Mouse (Mus musculus) liver, postnatal 0 days (tissue): ENCODE measurements at regions not wholly inside any gene's neighbourhood (a gene's known extent, or its start where the extent isn't known, plus 50 kb on each side); places are given as distances from the start of the nearest gene placed in this dataset.
A peak's percentile ranks its signal among the peaks of the same experiment; 100 is the strongest.

Experiments
- ATAC-seq: fragments of 200-750 bp; cut with Nextera tagmentation; 2 replicates; pipeline ENCODE4 v1.8.0; 2017; ENCODE audit warnings: mild to moderate bottlenecking, moderate library complexity
- DNase-seq: peaks from one replicate; pipeline ENCODE4 v3.0.0-alpha.2; 2016
- H3K27ac ChIP-seq: fragments of 300-500 bp; sonication (generic); 2 replicates; pipeline ENCODE4 v1.5.1; 2014; ENCODE audit warnings: antibody characterized with exemption, moderate library complexity, mild to moderate bottlenecking, low read depth
- H3K27me3 ChIP-seq: fragments of 300-500 bp; sonication (generic); 2 replicates; pipeline ENCODE4 v1.6.1; 2014; ENCODE audit warnings: low read length, control low read depth, mixed read lengths; ENCODE audit not compliant: insufficient read depth
- H3K36me3 ChIP-seq: fragments of 300-500 bp; sonication (generic); replicated peaks from 2 replicates; pipeline ENCODE4 v1.6.1; 2014; ENCODE audit warnings: mild to moderate bottlenecking, control low read depth, low read length, moderate library complexity, mixed read lengths; ENCODE audit not compliant: insufficient read depth
- H3K4me1 ChIP-seq: fragments of 300-500 bp; sonication (generic); 2 replicates; pipeline ENCODE4 v1.6.1; 2014; ENCODE audit warnings: antibody characterized with exemption, mild to moderate bottlenecking, control low read depth; ENCODE audit not compliant: insufficient read depth
- H3K4me2 ChIP-seq: fragments of 300-500 bp; sonication (generic); 2 replicates; pipeline ENCODE4 v1.6.1; 2014; ENCODE audit warnings: low read depth, mild to moderate bottlenecking, low read length, moderate library complexity, mixed read lengths
- H3K4me3 ChIP-seq: fragments of 300-500 bp; sonication (generic); 2 replicates; pipeline ENCODE4 v1.5.1; 2014; ENCODE audit warnings: low read depth, low read length
- H3K9ac ChIP-seq: fragments of 300-500 bp; sonication (generic); replicated peaks from 2 replicates; pipeline ENCODE4 v1.6.1; 2014; ENCODE audit warnings: mild to moderate bottlenecking, moderate library complexity
- H3K9me3 ChIP-seq: fragments of 300-500 bp; sonication (generic); 2 replicates; pipeline ENCODE4 v1.6.1; 2016; ENCODE audit warnings: mild to moderate bottlenecking, control low read depth, low read length, mixed read lengths
- CTCF ChIP-seq: sonication (generic); IDR thresholded peaks from 2 replicates; pipeline ENCODE4 v1.5.1; 2016; ENCODE audit warnings: antibody characterized with exemption, low read depth
- EP300 ChIP-seq: IDR thresholded peaks from 2 replicates; pipeline ENCODE4 v1.6.1; 2016; ENCODE audit warnings: antibody characterized with exemption, low read depth, mild to moderate bottlenecking
- WGBS: fragments of 180-500 bp; shearing (Covaris S2); extraction: QIAGEN DNeasy Blood & Tissue Kit; methylation state at CpG from one replicate; pipeline ENCODE4 v1.1.7; 2014; ENCODE audit not compliant: insufficient replicate concordance; 5-methylcytosine and 5-hydroxymethylcytosine counted together

- Histone ChIP-seq H3K36me3 (no peaks in the 10 kb centered on the region), H3K27me3 (no peaks in the 10 kb centered on the region), H3K4me3 (peak overlapping the region; percentile 31), H3K4me2 (peak overlapping the region; percentile 61), H3K9me3 (no peaks in the 10 kb centered on the region), H3K9ac (peak overlapping the region; percentile 27), H3K4me1 (peaks cover 77% of the 10 kb centered on the region), H3K27ac (peak overlapping the region; percentile 82)
- TF ChIP-seq EP300 (peak; percentile 6; the same call in 1 of the 2 replicates), CTCF (no peak)
- DNase-seq (no peak), ATAC-seq (peak; percentile 41)
- 51% methylated on average over 4 of the region's 4 CpGs for whole genome bisulfite sequencing
Measured at GRCm38 (mm10) chr7:90045208-90045800, 64.5 kb upstream of the Eed start.

GRCm38 (mm10) chr7:90046228-90046627 lies 65.4 kb upstream of the Eed start:
- DNase-seq = peak; percentile 44
- no peak for ATAC-seq
- TF ChIP-seq EP300 (peak; percentile 63; the same call in 1 of the 2 replicates), CTCF (no peak)
- Histone ChIP-seq H3K4me3 (peak overlapping the region; percentile 31), H3K9me3 (no peaks in the 10 kb centered on the region), H3K36me3 (no peaks in the 10 kb centered on the region), H3K27me3 (no peaks in the 10 kb centered on the region), H3K4me2 (peak overlapping the region; percentile 61), H3K27ac (peak overlapping the region; percentile 82), H3K9ac (peak overlapping the region; percentile 27), H3K4me1 (peaks cover 69% of the 10 kb centered on the region)
- 66% methylated on average over 3 of the region's 3 CpGs for WGBS

GRCm38 (mm10) chr7:90046862-90047261 lies 66.1 kb upstream of the Eed start:
- 63% methylated on average over 4 of the region's 4 CpGs for WGBS
- Histone ChIP-seq H3K9ac (no peak overlapping the region; the same call in 1 of the 2 replicates), H3K4me3 (peak overlapping the region; percentile 31; the same call in 1 of the 2 replicates), H3K36me3 (no peaks in the 10 kb centered on the region), H3K4me1 (peaks cover 63% of the 10 kb centered on the region), H3K4me2 (peak overlapping the region; percentile 61; the same call in 1 of the 2 replicates), H3K27ac (peak overlapping the region; percentile 82), H3K9me3 (no peaks in the 10 kb centered on the region), H3K27me3 (no peaks in the 10 kb centered on the region)
- no peak for TF ChIP-seq CTCF
- peak; percentile 95 for TF ChIP-seq EP300
- DNase-seq = no peak
- ATAC-seq = 0 out of 2 replicates have a peak, but pooled peaks have one; percentile 13

GRCm38 (mm10) chr7:90048401-90049307 lies 67.9 kb upstream of the Eed start:
- 48% methylated on average over 10 of the region's 10 CpGs for WGBS
- no peaks in the 10 kb centered on the region for H3K36me3 ChIP-seq

GRCm38 (mm10) chr7:90049831-90050237 lies 69.1 kb upstream of the Eed start:
- no peaks in the 10 kb centered on the region for H3K36me3 ChIP-seq
- H3K27me3 ChIP-seq = no peaks in the 10 kb centered on the region
- H3K9me3 ChIP-seq = no peaks in the 10 kb centered on the region
- H3K4me1 ChIP-seq = peaks cover 54% of the 10 kb centered on the region
- peak overlapping the region; percentile 71 for H3K27ac ChIP-seq
- 72% methylated on average over 8 of the region's 8 CpGs for WGBS
- no peak overlapping the region for H3K4me2 ChIP-seq
- no peak for TF ChIP-seq CTCF
- TF ChIP-seq EP300 = no peak
- no peak overlapping the region for H3K4me3 ChIP-seq
- H3K9ac ChIP-seq = no peak overlapping the region
- DNase-seq (no peak), ATAC-seq (peak; percentile 33)

More at GRCm38 (mm10) chr7:90048401-90049307, 67.9 kb upstream of the Eed start:
- H3K4me2 ChIP-seq = peak overlapping the region; percentile 36
- TF ChIP-seq CTCF (0 out of 2 replicates have a peak, but pooled peaks have one; percentile 4), EP300 (peak; percentile 88)
- no peak overlapping the region for H3K4me3 ChIP-seq
- peak; percentile 78 for ATAC-seq
- DNase-seq = peak; percentile 42
- no peaks in the 10 kb centered on the region for H3K27me3 ChIP-seq
- no peak overlapping the region for H3K9ac ChIP-seq
- H3K27ac ChIP-seq = peak overlapping the region; percentile 82
- peaks cover 51% of the 10 kb centered on the region for H3K4me1 ChIP-seq
- no peaks in the 10 kb centered on the region for H3K9me3 ChIP-seq
